Mouse (Mus musculus): Measurements from ENCODE around the gene Fam129c.

The Fam129c gene

GRCm38 (mm10) chr8:71602666-71603334, 5.4 kb downstream of the Fam129c start:
- no peak for DNase-seq (ENCODE audit: extremely low spot score, low read depth, low spot score)

GRCm38 (mm10) chr8:71604021-71604420, 6.6 kb downstream of the Fam129c start:
- no peak for DNase-seq (ENCODE audit: extremely low spot score, low read depth, low spot score)

- peak; percentile 86 for DNase-seq (ENCODE audit: extremely low spot score, low read depth, low spot score)
These were observed 13.6 kb downstream of the Fam129c start, which contains the start of gene Colgalt1 for GRCm38 (mm10) chr8:71610822-71611651. Gene Colgalt1 (plus strand): TSS chr8:71610998.

- no peak for DNase-seq (ENCODE audit: extremely low spot score, low read depth, low spot score)
These were observed 14.7 kb downstream of the Fam129c start for GRCm38 (mm10) chr8:71612141-71612540.

- DNase-seq (ENCODE audit: extremely low spot score, low read depth, low spot score), result no peak
These were observed 16.0 kb downstream of the Fam129c start for GRCm38 (mm10) chr8:71613418-71613817.

GRCm38 (mm10) chr8:71619786-71620185, 22.3 kb downstream of the Fam129c start:
- no peak for DNase-seq (ENCODE audit: extremely low spot score, low read depth, low spot score)

GRCm38 (mm10) chr8:71625088-71625487, 27.6 kb downstream of the Fam129c start:
- DNase-seq (ENCODE audit: extremely low spot score, low read depth, low spot score), result no peak

GRCm38 (mm10) chr8:71626753-71627152, 29.3 kb downstream of the Fam129c start:
- DNase-seq (ENCODE audit: extremely low spot score, low read depth, low spot score), result no peak

- no peak for DNase-seq (ENCODE audit: extremely low spot score, low read depth, low spot score)
These were observed 30.0 kb downstream of the Fam129c start for GRCm38 (mm10) chr8:71627265-71628099.

- DNase-seq (ENCODE audit: extremely low spot score, low read depth, low spot score), result no peak
These were observed 31.1 kb downstream of the Fam129c start for GRCm38 (mm10) chr8:71628396-71629095.

- peak; percentile 63 for DNase-seq (ENCODE audit: extremely low spot score, low read depth, low spot score)
These were observed 31.7 kb downstream of the Fam129c start for GRCm38 (mm10) chr8:71629096-71629697.

- DNase-seq (ENCODE audit: extremely low spot score, low read depth, low spot score), result no peak
These were observed 32.3 kb downstream of the Fam129c start for GRCm38 (mm10) chr8:71629781-71630212.

- no peak for DNase-seq (ENCODE audit: extremely low spot score, low read depth, low spot score)
These were observed 33.3 kb downstream of the Fam129c start for GRCm38 (mm10) chr8:71630761-71631160.

GRCm38 (mm10) chr8:71631897-71632296, 34.4 kb downstream of the Fam129c start:
- no peak for DNase-seq (ENCODE audit: extremely low spot score, low read depth, low spot score)

- DNase-seq (ENCODE audit: extremely low spot score, low read depth, low spot score), result no peak
These were observed 35.7 kb downstream of the Fam129c start for GRCm38 (mm10) chr8:71633164-71633563.

GRCm38 (mm10) chr8:71633981-71634667, 36.7 kb downstream of the Fam129c start:
- DNase-seq (ENCODE audit: extremely low spot score, low read depth, low spot score), result no peak

- no peak for DNase-seq (ENCODE audit: extremely low spot score, low read depth, low spot score)
These were observed 40.0 kb downstream of the Fam129c start for GRCm38 (mm10) chr8:71637149-71638095.

GRCm38 (mm10) chr8:71638321-71638720, 40.9 kb downstream of the Fam129c start:
- no peak for DNase-seq (ENCODE audit: extremely low spot score, low read depth, low spot score)

- DNase-seq (ENCODE audit: extremely low spot score, low read depth, low spot score), result no peak
These were observed 41.9 kb downstream of the Fam129c start for GRCm38 (mm10) chr8:71639318-71639717.
